Mouse (Mus musculus) layer of hippocampus, postnatal 14 days (tissue): ENCODE measurements around the gene Cnnm1. TPM values are rescaled to one million over a fixed set of nuclear protein-coding genes. Genes with fewer than 3 reads are reported as not detected.
A peak's percentile ranks its signal among the peaks of the same experiment; 100 is the strongest.

Source experiments
- DNase-seq, 2 experiments: peaks; one replicate each; pipeline ENCODE4 v3.0.0; 2021 to 2022; ENCODE audit warnings: low spot score in 2 of 2, mixed read lengths in 1 of 2
- long read RNA-seq, 2 experiments: library from polyadenylated mRNA; stranded (forward); transcript quantifications; one replicate each; pipeline ENCODE4 v2.0.0; 2021
- total RNA-seq, 2 experiments: library from RNA; stranded (reverse); gene quantifications; 2 replicates each; pipeline ENCODE4 v1.2.3; 2021

Cnnm1 gene
- 10 to 100 TPM; 53.4 to 60.4 TPM for total RNA-seq
- long read RNA-seq, experiment 1, full-length matches to known transcripts, result 17 of 28 reads
- long read RNA-seq, experiment 1, partial matches to known transcripts, result 3 of 28 reads
- long read RNA-seq, experiment 1, other reads (novel, unspliced or antisense), result 8 of 28 reads
- long read RNA-seq, experiment 2, full-length matches to known transcripts, result 20 of 41 reads
- long read RNA-seq, experiment 2, partial matches to known transcripts, result 14 of 41 reads
- long read RNA-seq, experiment 2, other reads (novel, unspliced or antisense), result 7 of 41 reads

DNA sequence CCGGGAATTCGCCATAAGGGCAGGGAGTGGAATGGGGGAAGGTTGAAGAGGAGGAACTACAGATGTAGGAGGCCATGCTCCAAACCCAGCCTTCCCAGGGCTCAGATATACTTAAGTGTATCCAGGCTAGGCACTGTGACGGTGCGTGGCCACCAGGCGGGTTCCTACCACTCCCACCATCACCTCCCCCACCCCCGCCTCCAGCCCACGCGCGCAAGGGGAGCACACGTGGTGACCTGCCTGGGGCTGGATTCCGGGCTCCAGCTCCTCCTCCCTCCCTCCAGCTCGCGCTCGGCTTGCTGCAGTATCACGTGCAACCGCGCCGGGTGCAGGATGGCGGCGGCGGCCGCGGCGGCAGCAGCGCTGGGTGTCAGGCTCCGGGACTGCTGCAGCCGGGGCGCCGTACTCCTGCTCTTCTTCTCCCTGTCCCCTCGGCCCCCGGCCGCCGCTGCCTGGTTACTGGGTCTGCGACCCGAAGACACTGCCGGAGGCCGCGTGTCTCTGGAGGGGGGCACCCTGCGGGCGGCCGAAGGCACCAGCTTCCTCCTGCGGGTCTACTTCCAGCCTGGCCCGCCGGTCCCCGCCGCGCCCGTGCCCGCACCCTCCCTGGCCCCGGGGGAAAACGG is at the start of gene Cnnm1:
Gene Cnnm1 (plus strand): TSS at position 325 of the 626 bp plus-strand sequence.
- DNase-seq, result peak; percentile 73

DNA sequence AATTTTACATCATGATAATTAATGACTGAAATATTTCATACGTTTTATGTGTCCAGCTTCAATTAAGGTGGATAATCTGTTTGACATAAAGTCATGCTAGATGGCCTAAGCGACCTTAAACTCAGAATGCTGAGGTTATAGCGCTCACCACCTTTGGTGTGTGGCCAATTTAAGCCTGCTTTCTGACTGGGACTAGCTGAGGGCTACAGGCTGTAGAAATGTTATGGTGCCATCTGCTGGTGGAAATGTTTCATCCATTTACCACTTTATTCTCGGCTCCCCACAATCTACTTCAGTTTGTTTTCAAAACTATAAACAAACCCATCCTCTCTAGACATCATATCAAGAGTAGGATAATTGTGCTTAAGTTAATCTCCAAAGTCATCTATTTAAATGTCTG is 43.9 kb upstream of the Cnnm1 start:
- DNase-seq, result peak; percentile 13 to 64

- no peak for DNase-seq
Observed at GRCm38 (mm10) chr19:43407181-43407580, 33.1 kb upstream of the Cnnm1 start.

DNA sequence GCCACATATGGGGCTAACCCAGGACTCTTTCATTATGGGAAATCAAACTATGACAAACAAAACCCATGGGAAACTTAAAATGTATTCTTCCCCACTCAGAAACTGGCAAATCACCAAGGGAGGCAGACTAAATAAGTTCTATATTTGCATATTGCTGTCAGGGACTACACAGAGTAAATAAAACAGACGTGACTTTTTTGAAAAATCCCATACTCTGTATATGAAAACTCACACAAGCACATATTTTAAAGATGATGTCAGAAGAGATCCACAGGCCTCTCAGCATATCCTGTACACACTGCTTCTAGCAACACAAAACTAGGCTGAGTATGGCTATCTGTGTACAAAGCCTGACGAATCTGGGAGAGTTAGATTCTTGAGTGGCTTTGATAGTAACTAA is 24.7 kb upstream of the Cnnm1 start:
- no peak for DNase-seq

DNA sequence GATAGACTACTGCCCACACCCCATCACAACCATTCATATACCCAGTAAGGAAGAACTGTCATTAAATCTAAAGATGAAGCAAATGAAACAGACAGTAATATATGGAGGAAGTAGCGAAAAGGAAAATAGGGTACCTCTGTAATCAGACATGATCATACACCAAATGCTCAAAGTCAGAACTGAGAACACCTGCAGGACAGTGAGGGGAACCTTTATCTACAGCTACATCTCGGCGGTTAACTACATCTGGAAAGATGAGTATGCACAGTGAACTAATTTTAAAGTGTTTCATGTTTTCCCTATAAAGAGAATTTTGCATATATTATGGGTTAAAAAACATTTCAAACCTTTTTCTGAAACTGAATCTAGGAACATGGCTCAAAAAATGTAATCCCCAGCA is 19.7 kb upstream of the Cnnm1 start:
- DNase-seq, result no peak

GRCm38 (mm10) chr19:43424082-43424481 is 16.2 kb upstream of the Cnnm1 start:
- no peak for DNase-seq

GRCm38 (mm10) chr19:43427446-43428224 is 12.6 kb upstream of the Cnnm1 start:
- DNase-seq, result no peak

- DNase-seq, result no peak
Observed at GRCm38 (mm10) chr19:43439246-43439645, 990 bp upstream of the Cnnm1 start.

DNA sequence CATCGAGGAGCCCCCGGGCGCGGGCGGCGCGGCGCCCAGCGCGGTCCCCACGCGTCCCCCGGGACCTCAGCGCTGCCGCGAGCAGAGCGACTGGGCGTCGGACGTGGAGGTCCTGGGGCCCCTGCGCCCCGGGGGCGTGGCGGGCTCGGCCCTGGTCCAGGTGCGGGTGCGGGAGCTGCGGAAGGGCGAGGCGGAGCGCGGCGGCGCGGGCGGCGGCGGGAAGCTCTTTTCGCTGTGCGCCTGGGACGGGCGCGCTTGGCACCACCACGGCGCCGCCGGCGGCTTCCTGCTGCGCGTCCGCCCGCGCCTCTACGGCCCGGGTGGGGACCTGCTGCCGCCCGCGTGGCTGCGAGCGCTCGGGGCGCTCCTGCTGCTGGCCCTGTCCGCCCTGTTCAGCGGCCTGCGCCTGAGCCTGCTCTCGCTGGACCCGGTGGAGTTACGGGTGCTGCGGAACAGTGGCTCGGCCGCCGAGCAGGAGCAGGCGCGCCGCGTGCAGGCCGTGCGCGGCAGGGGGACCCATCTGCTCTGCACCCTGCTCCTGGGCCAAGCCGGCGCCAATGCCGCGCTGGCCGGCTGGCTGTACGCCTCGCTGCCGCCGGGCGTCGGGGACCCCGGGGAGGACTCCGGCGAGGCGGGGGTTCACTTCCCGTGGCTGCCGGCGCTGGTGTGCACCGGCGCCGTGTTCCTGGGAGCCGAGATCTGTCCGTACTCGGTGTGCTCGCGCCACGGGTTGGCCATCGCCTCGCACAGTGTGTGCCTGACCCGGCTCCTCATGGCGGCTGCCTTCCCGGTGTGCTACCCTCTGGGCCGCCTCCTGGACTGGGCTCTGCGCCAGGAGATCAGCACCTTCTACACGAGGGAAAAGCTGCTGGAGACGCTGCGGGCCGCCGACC is 778 bp downstream of the Cnnm1 start:
- peak; percentile 37 to 61 for DNase-seq

DNA sequence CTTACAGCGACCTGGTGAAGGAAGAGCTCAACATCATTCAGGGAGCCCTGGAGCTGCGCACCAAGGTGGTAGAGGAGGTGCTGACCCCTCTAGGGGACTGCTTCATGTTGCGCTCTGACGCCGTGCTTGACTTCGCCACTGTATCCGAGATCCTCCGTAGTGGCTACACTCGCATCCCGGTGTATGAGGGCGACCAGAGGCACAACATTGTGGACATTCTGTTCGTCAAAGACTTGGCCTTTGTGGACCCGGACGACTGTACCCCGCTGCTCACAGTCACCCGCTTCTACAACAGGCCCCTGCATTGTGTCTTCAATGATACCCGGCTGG is 1.4 kb downstream of the Cnnm1 start:
- no peak for DNase-seq

- DNase-seq, result no peak
Observed at GRCm38 (mm10) chr19:43442269-43442668, 2.0 kb downstream of the Cnnm1 start.

DNA sequence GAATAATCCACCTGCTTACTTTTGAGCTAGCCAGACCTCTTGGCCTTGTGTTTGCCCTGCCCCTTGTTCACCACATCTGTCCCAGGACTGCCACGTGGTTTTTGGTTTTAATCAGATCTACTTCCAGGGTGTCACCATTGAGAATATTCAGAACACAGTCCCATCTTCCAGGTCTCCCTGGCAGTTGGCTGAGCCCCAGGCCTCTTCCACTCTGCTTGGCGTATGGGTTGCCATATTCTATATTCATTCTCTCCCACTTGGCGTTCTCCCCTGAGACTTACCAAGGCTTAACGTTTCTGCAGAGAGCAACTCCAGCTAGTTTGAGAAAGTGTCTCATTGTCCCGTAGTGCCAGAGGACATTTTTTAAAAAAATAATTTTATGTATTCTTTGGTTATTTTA is 2.7 kb downstream of the Cnnm1 start:
- no peak for DNase-seq

DNA sequence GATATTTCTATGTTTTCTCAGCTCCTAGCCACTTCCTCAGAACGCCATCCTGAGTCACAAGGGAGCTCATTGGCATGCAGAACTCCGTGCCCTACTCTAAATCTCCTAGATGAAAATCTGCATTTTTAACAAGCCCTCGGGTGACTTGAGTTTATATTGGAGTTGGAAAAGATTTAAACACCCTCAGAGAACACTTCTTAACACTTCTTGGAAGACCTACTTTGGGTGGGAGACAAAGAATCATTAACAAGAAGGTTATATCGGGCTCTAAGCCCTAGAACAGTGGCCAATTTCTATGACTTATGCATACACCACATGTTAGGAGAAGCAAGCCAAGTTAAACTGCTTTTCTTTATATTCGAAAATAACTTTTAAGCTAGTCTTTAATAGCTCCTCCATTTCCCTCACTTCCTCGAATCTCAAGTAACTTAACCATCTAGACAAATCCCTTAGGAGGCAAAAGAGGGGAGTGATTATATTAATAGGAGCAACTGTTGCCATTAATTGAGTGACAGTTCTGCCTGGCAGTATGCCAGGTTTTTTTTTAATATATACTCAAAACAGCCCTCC is 4.5 kb downstream of the Cnnm1 start:
- no peak for DNase-seq

- DNase-seq, result no peak
Observed at GRCm38 (mm10) chr19:43451563-43451962, 11.3 kb downstream of the Cnnm1 start.

DNA sequence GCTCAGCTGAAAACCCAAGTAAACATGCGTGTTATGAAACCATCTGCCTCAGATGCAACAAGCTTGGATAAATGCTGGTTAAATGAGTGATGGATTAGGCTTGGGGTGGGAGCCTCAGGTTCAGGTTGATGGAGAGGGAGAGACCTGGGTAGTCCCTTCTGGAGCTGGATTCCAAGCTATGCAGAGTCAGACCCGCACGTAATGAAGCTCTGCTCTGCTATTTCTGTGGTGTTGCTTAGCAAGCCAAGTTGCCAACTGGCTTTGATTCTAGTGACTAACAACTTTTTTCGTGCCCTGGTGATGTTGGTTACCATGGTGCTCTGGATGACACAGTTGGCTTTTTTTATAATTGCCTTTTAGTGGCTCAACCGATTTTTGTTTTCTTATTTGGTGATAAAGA is 11.9 kb downstream of the Cnnm1 start:
- peak; percentile 55 to 87 for DNase-seq

DNA sequence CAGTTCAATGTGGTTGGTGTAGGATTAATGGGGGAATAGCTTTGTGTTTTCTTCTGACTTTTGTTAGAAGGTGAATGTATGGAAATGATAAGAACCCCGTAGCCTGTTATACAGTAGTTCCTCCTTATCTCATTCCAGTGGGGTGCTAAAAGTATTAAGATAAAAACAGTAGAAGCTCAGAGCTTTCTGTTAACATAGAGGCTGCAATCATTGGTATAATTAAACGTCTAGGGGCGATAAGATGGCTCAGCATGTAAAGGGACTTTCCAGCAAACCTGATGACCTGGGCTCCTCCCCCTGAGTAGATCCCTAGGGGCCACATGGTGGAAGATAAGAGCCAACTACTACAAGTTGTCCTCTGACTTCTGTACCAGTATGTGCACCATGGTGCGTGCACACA is 12.8 kb downstream of the Cnnm1 start:
- DNase-seq, result no peak

GRCm38 (mm10) chr19:43459948-43460347 is 19.7 kb downstream of the Cnnm1 start:
- no peak for DNase-seq

DNA sequence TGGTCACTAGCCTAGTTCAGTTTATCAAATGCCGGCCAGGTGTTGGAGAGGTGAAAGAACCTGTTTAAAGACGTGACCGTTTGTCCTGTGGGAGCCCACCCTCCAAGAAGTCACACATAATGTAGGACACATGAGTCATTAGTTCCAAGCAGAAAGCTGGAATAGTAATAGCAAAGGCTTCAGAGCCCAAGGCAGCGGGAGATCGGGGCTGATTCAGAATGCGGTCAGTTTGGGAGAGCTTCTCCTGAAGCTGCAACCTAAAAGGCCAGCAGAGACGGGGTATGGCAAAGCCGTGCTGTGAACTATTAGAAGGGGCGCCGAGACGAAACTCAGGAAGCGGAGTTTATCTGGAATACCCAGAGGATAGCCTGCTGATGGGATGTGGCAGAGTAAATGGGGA is 20.2 kb downstream of the Cnnm1 start:
- DNase-seq, result no peak

DNA sequence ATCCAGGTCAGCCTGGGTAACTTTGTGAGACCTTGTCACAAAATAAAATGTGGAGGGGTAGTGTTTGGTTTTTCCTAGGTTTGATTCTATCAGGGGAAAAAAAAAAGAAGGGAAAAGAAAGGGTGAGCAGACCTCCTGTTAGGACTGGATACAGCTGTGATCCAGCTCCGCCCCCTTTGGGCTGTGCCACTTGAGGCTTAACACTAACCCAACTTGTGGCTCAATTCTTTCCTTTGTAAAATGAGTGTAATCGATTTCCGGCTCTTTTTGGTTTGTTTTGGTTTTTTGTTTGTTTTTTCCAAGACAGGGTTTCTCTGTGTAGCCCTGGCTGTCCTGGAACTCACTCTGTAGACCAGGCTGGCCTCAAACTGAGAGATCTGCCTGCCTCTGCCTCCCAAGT is 21.9 kb downstream of the Cnnm1 start:
- DNase-seq, result no peak

- DNase-seq, result no peak
Observed at GRCm38 (mm10) chr19:43463546-43464293, 23.5 kb downstream of the Cnnm1 start.
